Mouse (Mus musculus) gastrocnemius, postnatal 10 days (tissue): ENCODE measurements at regions not wholly inside any gene's neighbourhood (a gene's known extent, or its start where the extent isn't known, plus 50 kb on each side); places are given as distances from the start of the nearest gene placed in this dataset.

Source experiments
- DNase-seq: peaks from one replicate; pipeline ENCODE4 v3.0.0; 2021; ENCODE audit warnings: mixed read lengths

DNA sequence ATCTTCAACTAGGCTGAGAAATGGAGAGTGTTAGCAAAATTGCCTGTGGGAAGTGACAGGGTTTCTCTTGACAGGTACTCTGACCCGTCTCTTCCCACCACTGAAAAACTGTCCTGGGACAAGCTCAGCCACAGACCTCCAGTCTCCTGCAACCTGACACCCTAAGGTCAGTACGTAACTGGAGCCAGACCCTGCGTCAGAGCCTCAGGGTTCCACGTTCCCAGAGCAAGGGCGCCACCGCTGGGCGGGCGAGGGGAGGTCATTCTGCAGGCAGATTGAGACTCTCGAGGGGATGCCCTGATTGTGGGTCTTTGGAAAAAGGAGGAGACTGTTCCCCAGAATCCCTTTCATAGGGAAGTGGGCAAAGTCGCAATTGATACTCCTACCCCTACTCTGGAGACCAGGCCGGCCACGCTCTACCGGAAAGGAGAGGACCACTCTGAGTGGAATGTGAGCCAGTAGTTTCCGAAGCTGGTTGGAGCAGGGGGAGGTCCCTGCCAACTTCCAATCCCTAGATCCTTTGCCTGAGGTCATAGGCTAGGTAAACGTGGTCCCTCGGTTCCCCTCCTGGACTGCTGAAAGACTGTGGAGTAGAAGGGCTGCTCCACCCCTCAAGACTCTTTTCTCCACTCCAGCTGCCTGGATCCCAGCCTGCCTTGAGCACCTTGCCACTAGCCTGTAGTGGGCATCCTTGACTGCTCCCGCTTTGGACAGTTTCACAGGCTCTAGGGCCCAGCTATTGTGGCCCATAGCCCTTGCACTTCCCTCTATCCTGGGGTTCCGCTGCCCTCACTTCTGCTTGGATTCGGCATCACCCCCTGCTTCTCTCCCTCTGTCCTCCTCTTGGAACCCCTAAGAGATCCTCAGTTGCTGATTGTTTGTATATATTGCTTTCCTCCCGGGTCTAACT lies 61.0 kb upstream of the Lpcat1 start:
- peak; percentile 77 for DNase-seq

DNA sequence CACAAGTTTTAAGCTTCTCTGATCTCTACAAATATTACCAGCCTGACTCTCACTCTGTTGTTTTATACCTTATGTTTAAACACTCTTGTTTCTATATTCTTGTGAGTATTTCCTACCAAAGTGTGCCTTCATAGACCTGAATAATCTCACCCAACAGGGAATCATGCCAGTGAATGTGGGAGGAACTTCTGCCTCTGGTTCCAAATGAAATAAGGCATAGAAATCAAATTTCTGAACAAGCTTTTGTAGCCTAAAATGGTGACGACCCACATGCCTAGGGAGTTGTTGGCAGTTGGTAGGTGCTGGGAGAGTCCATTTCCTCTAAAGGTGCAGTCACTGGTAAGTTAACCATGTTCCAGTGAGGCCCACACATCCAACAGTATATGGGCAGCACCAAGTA lies 66.1 kb upstream of the Lpcat1 start:
- DNase-seq = no peak

- no peak for DNase-seq
Observed at GRCm38 (mm10) chr13:73397033-73397432, 68.7 kb upstream of the Ndufs6 start.

GRCm38 (mm10) chr13:73395856-73396255 lies 67.5 kb upstream of the Ndufs6 start:
- no peak for DNase-seq

DNA sequence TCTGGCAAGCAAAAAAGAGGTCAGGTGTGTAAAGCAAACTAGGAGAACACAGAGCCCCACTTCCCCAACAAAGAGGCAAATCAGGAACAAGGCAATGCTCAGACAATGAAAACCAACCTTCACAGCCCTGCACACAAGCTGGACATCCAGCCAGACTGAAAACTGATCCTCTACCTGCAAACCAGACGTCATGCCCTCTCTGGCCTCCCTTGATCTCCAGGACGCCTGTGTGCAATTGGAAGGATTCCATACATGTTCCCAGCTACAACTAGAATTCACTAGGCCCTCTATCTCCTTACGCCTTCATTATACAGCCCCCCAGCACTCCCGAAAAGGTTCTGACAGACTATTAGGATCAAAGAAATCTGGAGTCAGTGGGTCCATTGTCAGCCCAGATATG lies 60.7 kb upstream of the Ndufs6 start:
- DNase-seq = no peak

DNA sequence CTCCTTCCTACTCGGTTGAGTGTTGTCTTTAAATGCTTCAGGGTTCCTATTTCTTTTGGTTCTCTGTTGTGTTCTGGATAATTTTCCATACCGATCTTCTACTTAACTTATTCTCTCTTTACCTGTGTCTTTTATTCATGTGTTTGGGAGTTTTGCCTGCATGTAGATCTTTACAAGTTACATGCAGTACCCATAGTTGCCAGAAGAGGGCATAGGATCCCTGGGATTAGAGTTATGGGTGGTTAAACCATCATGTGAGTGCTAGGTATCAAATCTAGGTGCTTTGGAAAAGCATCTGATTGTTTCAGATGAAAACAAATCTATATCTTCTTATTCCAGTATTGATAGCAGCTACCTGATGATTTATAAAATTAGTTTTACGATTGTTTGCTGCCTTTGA lies 55.2 kb upstream of the Ndufs6 start:
- DNase-seq = peak; percentile 16
